In genomic region chrX:144403526-144403925, GRCm38 (mm10) we compare ENCODE assay signal across 9 mouse cellular contexts. TPM values are rescaled to one million over a fixed set of nuclear protein-coding genes. Genes with fewer than 3 reads are reported as not detected.
A peak's percentile ranks its signal among the peaks of the same experiment; 100 is the strongest.
DNase-seq lines count a peak whose midpoint lies in the region; ATAC-seq and TF ChIP-seq lines count a peak whose summit lies in the region.
"Had no signal": no experiment of that assay in that cellular context is flagged by ENCODE, and none has a peak within 500 bp of the region (broad histone marks: within the 10 kb centered on the region; RNA-seq: fewer than 3 reads in every experiment).

No protein-coding gene starts in this region.

- peak; percentile 70 for TF ChIP-seq CTCF in cortical plate, adult 2 months (IDR thresholded peaks at IDR 0.05; ENCODE audit: extremely low read depth, insufficient read depth, low read length)

- H3K4me1 ChIP-seq in cortical plate, adult 2 months (ENCODE audit: control insufficient read depth, insufficient read depth, low read length) = no peaks in the 10 kb centered on the region
- H3K4me1 ChIP-seq: stomach, embryonic 15.5 days had no signal

- DNase-seq in CD8-positive naive resting alpha-beta T cell, adult 2 months (ENCODE audit: low read depth in 2 of 2, low spot score in 2 of 2) = peak; percentile 20 to 35
- DNase-seq in adrenal gland, adult (ENCODE audit: inconsistent age in 2 of 2, low spot score in 1 of 2) = peak; percentile 45 to 72
- peak; percentile 33 to 55 for DNase-seq in layer of hippocampus, postnatal 14 days (ENCODE audit: low spot score in 2 of 2)
- DNase-seq in mesoderm, embryonic 11.5 days (ENCODE audit: low read depth, low spot score) = peak; percentile 41
- peak; percentile 59 for DNase-seq in right cerebral cortex, postnatal 25 days
- DNase-seq in urinary bladder, postnatal 4 days (ENCODE audit: low spot score in 2 of 2) = peak; percentile 26 to 61

- no peak overlapping the region for H3K4me3 ChIP-seq in cortical plate, adult 2 months (ENCODE audit: insufficient read depth, low read length)
- H3K4me3 ChIP-seq: stomach, embryonic 15.5 days had no signal

- no peak for TF ChIP-seq POLR2A in cortical plate, adult 2 months (IDR thresholded peaks at IDR 0.05; ENCODE audit: extremely low read depth, insufficient read depth, low read length)

- H3K27ac ChIP-seq in cortical plate, adult 2 months (ENCODE audit: insufficient read depth, low read length) = no peak overlapping the region
- H3K27ac ChIP-seq: stomach, embryonic 15.5 days had no signal

- ATAC-seq in granulocyte monocyte progenitor cell, adult 5-6 weeks (replicated peaks; ENCODE audit: poor library complexity, severe bottlenecking) = peak; percentile 63

RNA-seq across cellular contexts. Expression of gene Trpc5os, which starts 52.9 kb away (rescaled TPM):
- 0.02 and 0.04 TPM in 2 replicates for polyA plus RNA-seq in cortical plate, adult 2 months (2012; rRNA removed)
- total RNA-seq in granulocyte monocyte progenitor cell, adult 5-6 weeks (2014; fragmentation: Nextera tagmentation) = not detected in 2 replicates
- total RNA-seq in granulocyte monocyte progenitor cell, adult 5-6 weeks (2017) = not detected in 2 replicates
- total RNA-seq in layer of hippocampus, postnatal 14 days (2021) = not detected
- polyA plus RNA-seq: stomach, embryonic 15.5 days had no signal
